Mouse (Mus musculus): ENCODE results near the gene Map2k1.

DNA sequence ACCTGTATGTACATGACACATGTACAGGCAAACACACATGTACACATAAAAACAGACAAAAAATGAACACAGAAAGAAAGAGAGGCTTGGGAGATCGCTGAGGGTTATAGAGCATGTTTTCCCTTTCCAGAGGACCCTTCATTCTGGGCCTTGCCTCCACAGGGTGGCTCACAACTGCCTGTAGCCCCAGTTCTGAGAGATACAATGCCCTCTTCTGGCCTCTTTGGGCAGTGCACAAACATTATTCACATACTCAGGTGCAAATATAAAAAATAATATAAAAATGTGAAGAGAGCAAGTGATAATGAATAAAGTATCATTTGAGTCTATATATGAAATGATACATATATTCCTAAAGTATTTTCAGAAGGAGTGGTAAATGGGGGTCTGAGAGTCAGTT is 21.5 kb upstream of the Map2k1 start:
- peak; percentile 78 for TF ChIP-seq CTCF (conservative IDR thresholded peaks at IDR 0.05; ENCODE audit: low read length)
- no peak for TF ChIP-seq POU5F1 (IDR thresholded peaks at IDR 0.05; ENCODE audit: borderline replicate concordance, low read length)

Measured in E14TG2a.4 (cell line).